Mouse (Mus musculus) kidney, postnatal 0 days (tissue): ENCODE measurements around the gene Nelfa. TPM values are rescaled to one million over a fixed set of nuclear protein-coding genes. Genes with fewer than 3 reads are reported as not detected.

Experiments
- ATAC-seq: fragments of 200-750 bp; cut with Nextera tagmentation; replicated peaks from 2 replicates; pipeline ENCODE4 v1.8.0; 2017; ENCODE audit warnings: low read depth, moderate number of reproducible peaks, moderate TSS enrichment, moderate library complexity; ENCODE audit not compliant: low FRiP score
- DNase-seq: peaks from one replicate; pipeline ENCODE4 v3.0.0-alpha.2; 2016; ENCODE audit warnings: low spot score
- H3K27ac ChIP-seq: fragments of 300-500 bp; sonication (generic); 2 replicates; pipeline ENCODE4 v1.5.1; 2014; ENCODE audit warnings: mild to moderate bottlenecking
- H3K27me3 ChIP-seq: fragments of 300-500 bp; sonication (generic); 2 replicates; pipeline ENCODE4 v1.6.1; 2014; ENCODE audit warnings: low read length, mixed read lengths; ENCODE audit not compliant: insufficient read depth
- H3K36me3 ChIP-seq: fragments of 300-500 bp; sonication (generic); 2 replicates; pipeline ENCODE4 v1.6.1; 2014; ENCODE audit warnings: low read length, mixed read lengths; ENCODE audit not compliant: insufficient read depth
- H3K4me1 ChIP-seq: fragments of 300-500 bp; sonication (generic); replicated peaks from 2 replicates; pipeline ENCODE4 v1.6.1; 2014; ENCODE audit warnings: antibody characterized with exemption, low read length, mixed read lengths; ENCODE audit not compliant: insufficient read depth
- H3K4me2 ChIP-seq: fragments of 300-500 bp; sonication (generic); 2 replicates; pipeline ENCODE4 v1.6.1; 2014; ENCODE audit warnings: mild to moderate bottlenecking, low read length, moderate library complexity, mixed read lengths
- H3K4me3 ChIP-seq: fragments of 300-500 bp; sonication (generic); replicated peaks from 2 replicates; pipeline ENCODE4 v1.5.1; 2014; ENCODE audit warnings: low read depth, low read length
- H3K9ac ChIP-seq: fragments of 300-500 bp; sonication (generic); 2 replicates; pipeline ENCODE4 v1.6.1; 2014; ENCODE audit warnings: low read depth, low read length
- H3K9me3 ChIP-seq: fragments of 300-500 bp; sonication (generic); replicated peaks from 2 replicates; pipeline ENCODE4 v1.6.1; 2016; ENCODE audit warnings: low read length, inconsistent platforms, mixed read lengths
- CTCF ChIP-seq: IDR thresholded peaks from 2 replicates; pipeline ENCODE4 v1.5.1; 2016; ENCODE audit warnings: antibody characterized with exemption, low read depth, mild to moderate bottlenecking, moderate library complexity
- WGBS: fragments of 180-500 bp; shearing (Covaris S2); extraction: QIAGEN DNeasy Blood & Tissue Kit; methylation state at CpG from one replicate; pipeline ENCODE4 v1.1.7; 2014; 5-methylcytosine and 5-hydroxymethylcytosine counted together
- microRNA-seq: library from miRNA; unstranded; fragments of <30 nt; microRNA quantifications from one replicate; pipeline ENCODE4, GENCODE M21; 2016
- polyA plus RNA-seq: library from polyadenylated mRNA; unstranded; fragments of >200 nt; fragmentation: Nextera tagmentation; extraction: Ambion mirVana; gene quantifications from 2 replicates; pipeline ENCODE4 v1.2.1, GENCODE M21; 2015

Nelfa gene
- polyA plus RNA-seq, 1 experiment from 2014 or later: 41.0 TPM

DNA sequence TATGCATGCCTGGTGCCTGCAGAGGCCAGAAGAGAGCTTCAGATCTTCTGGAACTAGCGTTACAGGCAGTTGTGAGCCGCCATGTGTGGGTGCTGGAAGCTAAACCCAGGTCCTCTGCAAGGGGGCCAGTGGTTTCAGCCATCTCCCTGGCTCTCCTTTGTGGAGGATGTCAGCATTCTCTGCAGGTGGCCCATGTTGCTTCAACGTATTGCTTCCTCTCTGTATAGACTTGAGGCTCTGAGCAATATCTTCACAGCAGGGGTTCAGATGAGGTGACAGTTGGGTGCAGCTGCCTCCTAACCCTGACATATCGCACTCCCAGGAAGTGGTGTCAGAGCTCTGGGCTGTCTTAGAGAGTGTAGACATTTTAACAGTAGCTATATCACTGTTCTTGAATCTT lies 84.7 kb downstream of the Nelfa start:
- no peak overlapping the region for H3K4me3 ChIP-seq
- no peak overlapping the region for H3K9ac ChIP-seq
- peaks cover 23% of the 10 kb centered on the region; the same call in 1 of the 2 replicates for H3K36me3 ChIP-seq
- TF ChIP-seq CTCF: no peak
- no peaks in the 10 kb centered on the region for H3K9me3 ChIP-seq
- no peak overlapping the region for H3K27ac ChIP-seq
- DNase-seq: no peak
- no peak for ATAC-seq
- no peaks in the 10 kb centered on the region for H3K27me3 ChIP-seq
- WGBS: 91% methylated on average over 4 of the region's 4 CpGs
- no peaks in the 10 kb centered on the region for H3K4me1 ChIP-seq
- H3K4me2 ChIP-seq: no peak overlapping the region

Small RNA genes lying within 50 kb of the gene (microRNA-seq; reads per million reads assigned to microRNA genes)
- gene Mir7024: 0.80 reads per million

Other genes with a start within 250 kb of the Nelfa start
- gene Fgfr3, start 214.7 kb downstream of the Nelfa start, polyA plus RNA-seq: 14.4 and 15.0 TPM in 2 replicates
- 53.4 and 58.3 TPM in 2 replicates for gene Letm1, start 153.6 kb downstream of the Nelfa start, polyA plus RNA-seq
- gene Nsd2, start 115.7 kb downstream of the Nelfa start, polyA plus RNA-seq: 21.0 and 25.8 TPM in 2 replicates
- 85.9 and 90.0 TPM in 2 replicates for gene Gm1673, start 47.0 kb upstream of the Nelfa start, polyA plus RNA-seq
- 0.17 and 0.25 TPM in 2 replicates for gene Nat8l, start 59.6 kb upstream of the Nelfa start, polyA plus RNA-seq
- 0.23 and 0.55 TPM in 2 replicates for gene Poln, start 233.0 kb upstream of the Nelfa start, polyA plus RNA-seq
- gene Haus3, start 233.1 kb upstream of the Nelfa start, polyA plus RNA-seq: 22.3 and 25.7 TPM in 2 replicates